Mouse (Mus musculus) MEL (cell line): ENCODE data around the gene Cdc5l. TPM values are rescaled to one million over a fixed set of nuclear protein-coding genes. Genes with fewer than 3 reads are reported as not detected.

ENCODE experiments used
- DNase-seq: peaks from one replicate; pipeline ENCODE4 v3.0.0; 2011; ENCODE audit warnings: low read depth, low spot score
- H3K27ac ChIP-seq: 2 replicates; pipeline ENCODE4 v1.5.1; 2012; ENCODE audit warnings: low read depth, mild to moderate bottlenecking, control low read depth, low read length, moderate library complexity; ENCODE audit not compliant: control insufficient read depth
- H3K27me3 ChIP-seq, 2 experiments: fragments of 150-350 bp in 1 of 2; sonication (generic) in 1 of 2; 2 replicates each; pipeline ENCODE4 v1.6.1; 2012; ENCODE audit warnings: low read length in 2 of 2, mild to moderate bottlenecking in 2 of 2, improper control_type of control experiment in 1 of 2, moderate library complexity in 1 of 2; ENCODE audit not compliant: insufficient read depth in 2 of 2, control insufficient read depth in 1 of 2
- H3K36me3 ChIP-seq, 2 experiments: 2 replicates each; pipeline ENCODE4 v1.6.1; 2012 to 2014; ENCODE audit warnings: low read length in 2 of 2, improper control_type of control experiment in 1 of 2, inconsistent platforms in 1 of 2, mild to moderate bottlenecking in 1 of 2; ENCODE audit not compliant: insufficient read depth in 2 of 2, control insufficient read depth in 1 of 2
- H3K4me1 ChIP-seq, 2 experiments: fragments of 150-350 bp in 1 of 2; sonication (generic) in 1 of 2; 2 replicates each; pipeline ENCODE4 v1.6.1; 2012; ENCODE audit warnings: low read length in 2 of 2, improper control_type of control experiment in 1 of 2, mild to moderate bottlenecking in 1 of 2; ENCODE audit not compliant: insufficient read depth in 2 of 2, control insufficient read depth in 1 of 2
- H3K4me3 ChIP-seq, 2 experiments: fragments of 150-350 bp in 1 of 2; sonication (generic) in 1 of 2; 2 replicates each; pipeline ENCODE4 v1.5.1; 2012; ENCODE audit warnings: low read depth in 2 of 2, low read length in 2 of 2, mild to moderate bottlenecking in 2 of 2, moderate library complexity in 2 of 2, control low read depth in 1 of 2, improper control_type of control experiment in 1 of 2; ENCODE audit not compliant: control insufficient read depth in 1 of 2, insufficient read depth in 1 of 2
- H3K79me2 ChIP-seq: 2 replicates; pipeline ENCODE4 v1.6.1; 2012; ENCODE audit warnings: mild to moderate bottlenecking, low read length, moderate library complexity; ENCODE audit not compliant: control insufficient read depth, poor library complexity, insufficient read depth
- H3K9ac ChIP-seq: 2 replicates; pipeline ENCODE4 v1.6.1; 2012; ENCODE audit warnings: low read depth, mild to moderate bottlenecking, control low read depth, low read length, moderate library complexity; ENCODE audit not compliant: control insufficient read depth, poor library complexity, severe bottlenecking
- H3K9me3 ChIP-seq: fragments of 150-350 bp; sonication (generic); replicated peaks from 2 replicates; pipeline ENCODE4 v1.6.1; 2012; ENCODE audit warnings: mild to moderate bottlenecking, low read length, improper control_type of control experiment, moderate library complexity; ENCODE audit not compliant: insufficient read depth
- BHLHE40 ChIP-seq: IDR thresholded peaks from 2 replicates; pipeline ENCODE4 v1.6.1; 2012; ENCODE audit warnings: low read depth, mild to moderate bottlenecking, inconsistent platforms, low read length, improper control_type of control experiment, borderline replicate concordance
- CTCF ChIP-seq, 3 experiments: IDR thresholded peaks in 2 of 3; conservative IDR thresholded peaks in 1 of 3; 2 replicates each; pipeline ENCODE4 v1.5.1; 2011 to 2012; ENCODE audit warnings: low read length in 3 of 3, low read depth in 2 of 3, mild to moderate bottlenecking in 2 of 3, improper control_type of control experiment in 1 of 3, inconsistent platforms in 1 of 3, mixed read lengths in 1 of 3, moderate library complexity in 1 of 3; ENCODE audit not compliant: control insufficient read depth in 1 of 3, insufficient read depth in 1 of 3, poor library complexity in 1 of 3, severe bottlenecking in 1 of 3
- E2F4 ChIP-seq: IDR thresholded peaks from 2 replicates; pipeline ENCODE4 v1.6.1; 2011; ENCODE audit warnings: low read depth, low read length, improper control_type of control experiment, borderline replicate concordance
- ELF1 ChIP-seq: IDR thresholded peaks from 2 replicates; pipeline ENCODE4 v1.6.1; 2014; ENCODE audit warnings: low read depth, mild to moderate bottlenecking, inconsistent platforms, low read length, improper control_type of control experiment, moderate library complexity
- EP300 ChIP-seq, 2 experiments: IDR thresholded peaks; 2 replicates each; pipeline ENCODE4 v1.6.1; 2011; ENCODE audit warnings: improper control_type of control experiment in 2 of 2, low read length in 2 of 2, low read depth in 1 of 2, mild to moderate bottlenecking in 1 of 2
- ETS1 ChIP-seq: IDR thresholded peaks from 2 replicates; pipeline ENCODE4 v1.6.1; 2012; ENCODE audit warnings: low read depth, mild to moderate bottlenecking, inconsistent platforms, low read length, improper control_type of control experiment, moderate library complexity
- GABPA ChIP-seq: IDR thresholded peaks from 2 replicates; pipeline ENCODE4 v1.6.1; 2012; ENCODE audit warnings: low read depth, mild to moderate bottlenecking, inconsistent platforms, low read length, improper control_type of control experiment, moderate library complexity
- GATA1 ChIP-seq: IDR thresholded peaks from 2 replicates; pipeline ENCODE4 v1.6.1; 2011; ENCODE audit warnings: low read depth, low read length, improper control_type of control experiment
- HCFC1 ChIP-seq: IDR thresholded peaks from 2 replicates; pipeline ENCODE4 v1.6.1; 2012; ENCODE audit warnings: low read depth, mild to moderate bottlenecking, inconsistent platforms, low read length, improper control_type of control experiment, moderate library complexity
- JUND ChIP-seq: IDR thresholded peaks from 2 replicates; pipeline ENCODE4 v1.6.1; 2011; ENCODE audit warnings: low read depth, mild to moderate bottlenecking, improper control_type of control experiment, low read length
- KAT2A ChIP-seq: conservative IDR thresholded peaks from 2 replicates; pipeline ENCODE4 v1.6.1; 2012; ENCODE audit warnings: low read depth, low read length, improper control_type of control experiment, inconsistent platforms
- MAFK ChIP-seq: IDR thresholded peaks from 2 replicates; pipeline ENCODE4 v1.6.1; 2011; ENCODE audit warnings: low read depth, mild to moderate bottlenecking, low read length, improper control_type of control experiment, borderline replicate concordance
- MAX ChIP-seq: IDR thresholded peaks from 2 replicates; pipeline ENCODE4 v1.6.1; 2011; ENCODE audit warnings: low read length, improper control_type of control experiment
- MAZ ChIP-seq: IDR thresholded peaks from 2 replicates; pipeline ENCODE4 v1.6.1; 2012; ENCODE audit warnings: low read depth, mild to moderate bottlenecking, inconsistent platforms, low read length, improper control_type of control experiment
- MEF2A ChIP-seq: IDR thresholded peaks from 2 replicates; pipeline ENCODE4 v1.6.1; 2014; ENCODE audit warnings: low read depth, mild to moderate bottlenecking, inconsistent platforms, low read length, improper control_type of control experiment; ENCODE audit not compliant: poor library complexity, insufficient replicate concordance, severe bottlenecking; ENCODE audit errors: extremely low read depth
- MXI1 ChIP-seq: IDR thresholded peaks from 2 replicates; pipeline ENCODE4 v1.6.1; 2011; ENCODE audit warnings: mild to moderate bottlenecking, low read depth, low read length, improper control_type of control experiment
- MYB ChIP-seq: IDR thresholded peaks from 2 replicates; pipeline ENCODE4 v1.6.1; 2011; ENCODE audit warnings: mild to moderate bottlenecking, low read depth, low read length, improper control_type of control experiment
- MYC ChIP-seq: IDR thresholded peaks from 2 replicates; pipeline ENCODE4 v1.6.1; 2011; ENCODE audit warnings: low read depth, mild to moderate bottlenecking, low read length, improper control_type of control experiment, moderate library complexity
- NELFE ChIP-seq: IDR thresholded peaks from 2 replicates; pipeline ENCODE4 v1.6.1; 2011; ENCODE audit warnings: low read depth, low read length, improper control_type of control experiment
- NRF1 ChIP-seq: IDR thresholded peaks from 2 replicates; pipeline ENCODE4 v1.6.1; 2014; ENCODE audit warnings: low read depth, mild to moderate bottlenecking, inconsistent platforms, low read length, improper control_type of control experiment, moderate library complexity; ENCODE audit not compliant: poor library complexity, insufficient read depth, severe bottlenecking
- POLR2A ChIP-seq, 2 experiments: IDR thresholded peaks; 2 replicates each; pipeline ENCODE4 v1.6.1; 2011 to 2012; ENCODE audit warnings: low read length in 2 of 2, mild to moderate bottlenecking in 2 of 2, control low read depth in 1 of 2, improper control_type of control experiment in 1 of 2, low read depth in 1 of 2, moderate library complexity in 1 of 2; ENCODE audit not compliant: control insufficient read depth in 1 of 2, insufficient read depth in 1 of 2, poor library complexity in 1 of 2
- POLR2AphosphoS2 ChIP-seq: IDR thresholded peaks from 2 replicates; pipeline ENCODE4 v1.6.1; 2011; ENCODE audit warnings: low read length, improper control_type of control experiment
- POLR2AphosphoS5 ChIP-seq: IDR thresholded peaks from 2 replicates; pipeline ENCODE4 v1.6.1; 2012; ENCODE audit warnings: low read depth, borderline replicate concordance, mild to moderate bottlenecking, inconsistent platforms, low read length, moderate library complexity, mixed read lengths
- RAD21 ChIP-seq: IDR thresholded peaks from 2 replicates; pipeline ENCODE4 v1.6.1; 2011; ENCODE audit warnings: mild to moderate bottlenecking, low read depth, low read length, improper control_type of control experiment
- RCOR1 ChIP-seq: IDR thresholded peaks from 2 replicates; pipeline ENCODE4 v1.6.1; 2012; ENCODE audit warnings: low read depth, mild to moderate bottlenecking, inconsistent platforms, low read length, improper control_type of control experiment
- SIN3A ChIP-seq: IDR thresholded peaks from 2 replicates; pipeline ENCODE4 v1.6.1; 2012; ENCODE audit warnings: low read length, improper control_type of control experiment, inconsistent platforms
- SMC3 ChIP-seq: IDR thresholded peaks from 2 replicates; pipeline ENCODE4 v1.6.1; 2011; ENCODE audit warnings: low read depth, low read length, improper control_type of control experiment
- TAL1 ChIP-seq: IDR thresholded peaks from 2 replicates; pipeline ENCODE4 v1.6.1; 2012; ENCODE audit warnings: mild to moderate bottlenecking, inconsistent platforms, low read length, moderate library complexity, mixed read lengths
- TBP ChIP-seq: IDR thresholded peaks from 2 replicates; pipeline ENCODE4 v1.8.0; 2011; ENCODE audit warnings: low read depth, low read length, improper control_type of control experiment
- TCF12 ChIP-seq: IDR thresholded peaks from 2 replicates; pipeline ENCODE4 v1.6.1; 2014; ENCODE audit warnings: low read depth, mild to moderate bottlenecking, inconsistent platforms, low read length, improper control_type of control experiment, moderate library complexity
- UBTF ChIP-seq: IDR thresholded peaks from 2 replicates; pipeline ENCODE4 v1.6.1; 2012; ENCODE audit warnings: low read depth, mild to moderate bottlenecking, inconsistent platforms, low read length, improper control_type of control experiment, moderate library complexity, borderline replicate concordance; ENCODE audit not compliant: insufficient read depth
- USF2 ChIP-seq, 2 experiments: IDR thresholded peaks; 2 replicates each; pipeline ENCODE4 v1.6.1; 2011 to 2012; ENCODE audit warnings: improper control_type of control experiment in 2 of 2, low read length in 2 of 2, borderline replicate concordance in 1 of 2, inconsistent platforms in 1 of 2, low read depth in 1 of 2, mild to moderate bottlenecking in 1 of 2; ENCODE audit not compliant: insufficient read depth in 1 of 2
- ZKSCAN1 ChIP-seq: IDR thresholded peaks from 2 replicates; pipeline ENCODE4 v1.6.1; 2012; ENCODE audit warnings: low read depth, mild to moderate bottlenecking, inconsistent platforms, low read length, improper control_type of control experiment, moderate library complexity
- ZMIZ1 ChIP-seq: IDR thresholded peaks from 2 replicates; pipeline ENCODE4 v1.6.1; 2012; ENCODE audit warnings: low read depth, mild to moderate bottlenecking, inconsistent platforms, low read length, improper control_type of control experiment, moderate library complexity
- polyA plus RNA-seq, 2 experiments: library from polyadenylated mRNA; stranded (reverse) in 1 of 2; unstranded in 1 of 2; fragments of >175 nt in 1 of 2; fragments of >200 nt in 1 of 2; gene quantifications; 2 replicates each; pipeline versions ENCODE4 v1.2.1 to v1.2.4; 2012; ENCODE audit warnings: low replicate concordance in 2 of 2, low read depth in 1 of 2; ENCODE audit not compliant: insufficient read length in 2 of 2, insufficient read depth in 1 of 2, missing spikeins in 1 of 2
- total RNA-seq: library from RNA; depleted of rRNA; stranded (reverse); fragments of 300-350 nt; gene quantifications from 2 replicates; pipeline ENCODE4 v1.2.3, GENCODE M21; 2012; rRNA removed

The Cdc5l gene
- total RNA-seq = 63.4 and 69.9 TPM in 2 replicates
- 10 to 100 TPM in 1 of 2 experiments, not detected in 1; 89.0 TPM for polyA plus RNA-seq

GRCm38 (mm10) chr17:45433419-45434261, at the start of gene Cdc5l:
Gene Cdc5l (minus strand): TSS chr17:45433737.
- Histone ChIP-seq H3K4me3 (peak within 1 kb of the TSS; percentile 66 to 83), H3K4me1 (peaks cover 2 to 13% of the 10 kb centered on the region in 2 experiments), H3K27ac (peak within 1 kb of the TSS; percentile 97), H3K36me3 (peaks cover 0 to 21% of the 10 kb centered on the region in 2 experiments; a peak in 2 of 4 replicates), H3K9ac (peak within 1 kb of the TSS; percentile 92), H3K79me2 (peaks cover 35% of the 10 kb centered on the region), H3K9me3 (no peaks in the 10 kb centered on the region), H3K27me3 (no peaks in the 10 kb centered on the region)
- DNase-seq = peak; percentile 99
- TF ChIP-seq GATA1 = no peak
- TF ChIP-seq CTCF (IDR thresholded peaks at IDR 0.05 in 2 of 3, conservative IDR thresholded peaks at IDR 0.05 in 1 of 3; ENCODE audit: control insufficient read depth in 1 of 3, insufficient read depth in 1 of 3, low read depth in 2 of 3, low read length in 3 of 3, poor library complexity in 1 of 3, severe bottlenecking in 1 of 3) = 0 out of 6 replicates have a peak, but pooled peaks of 2 of the 3 experiments have one; percentile 0 to 6
- TF ChIP-seq MYB = no peak
- TF ChIP-seq ETS1 = no peak
- TF ChIP-seq SMC3 = no peak
- TF ChIP-seq RAD21 = no peak
- no peak for TF ChIP-seq RCOR1
- TF ChIP-seq NELFE = peak; percentile 99
- TF ChIP-seq ELF1 = no peak
- TF ChIP-seq POLR2A (IDR thresholded peaks at IDR 0.05; ENCODE audit: control insufficient read depth in 1 of 2, insufficient read depth in 1 of 2, low read depth in 1 of 2, low read length in 2 of 2, poor library complexity in 1 of 2) = peak; percentile 96 to 98
- TF ChIP-seq POLR2AphosphoS2 = peak; percentile 95
- no peak for TF ChIP-seq MAZ
- no peak for TF ChIP-seq GABPA
- peak; percentile 69; the same call in 1 of the 2 replicates for TF ChIP-seq E2F4
- TF ChIP-seq ZKSCAN1 = no peak
- TF ChIP-seq MEF2A = no peak
- TF ChIP-seq POLR2AphosphoS5 = no peak
- TF ChIP-seq JUND = no peak
- peak; percentile 87 for TF ChIP-seq NRF1
- peak; percentile 64; the same call in 1 of the 2 replicates for TF ChIP-seq SIN3A
- 0 out of 2 replicates have a peak, but pooled peaks have one; percentile 39 for TF ChIP-seq MYC
- TF ChIP-seq BHLHE40 = no peak
- no peak for TF ChIP-seq MAFK
- TF ChIP-seq MXI1 = peak; percentile 79
- no peak for TF ChIP-seq EP300 (IDR thresholded peaks at IDR 0.05; ENCODE audit: low read depth in 1 of 2, low read length in 2 of 2)
- peak; percentile 78; the same call in 1 of the 2 replicates for TF ChIP-seq ZMIZ1
- peak; percentile 42; the same call in 1 of the 2 replicates for TF ChIP-seq MAX
- peak; percentile 75 for TF ChIP-seq TBP
- TF ChIP-seq TCF12 = peak; percentile 39
- TF ChIP-seq USF2 (IDR thresholded peaks at IDR 0.05; ENCODE audit: borderline replicate concordance in 1 of 2, insufficient read depth in 1 of 2, low read depth in 1 of 2, low read length in 2 of 2) = no peak
- no peak; the same call in 1 of the 2 replicates for TF ChIP-seq KAT2A
- 0 out of 2 replicates have a peak, but pooled peaks have one; percentile 56 for TF ChIP-seq UBTF
- TF ChIP-seq TAL1 = no peak
- TF ChIP-seq HCFC1 = peak; percentile 83
